Mouse (Mus musculus) ovary, adult 18-20 months (tissue): ENCODE measurements around the gene Cacna1b.

Experiments
- DNase-seq: peaks from one replicate; pipeline ENCODE4 v3.0.0; 2022; ENCODE audit warnings: low spot score, mixed read lengths

The Cacna1b gene

DNA sequence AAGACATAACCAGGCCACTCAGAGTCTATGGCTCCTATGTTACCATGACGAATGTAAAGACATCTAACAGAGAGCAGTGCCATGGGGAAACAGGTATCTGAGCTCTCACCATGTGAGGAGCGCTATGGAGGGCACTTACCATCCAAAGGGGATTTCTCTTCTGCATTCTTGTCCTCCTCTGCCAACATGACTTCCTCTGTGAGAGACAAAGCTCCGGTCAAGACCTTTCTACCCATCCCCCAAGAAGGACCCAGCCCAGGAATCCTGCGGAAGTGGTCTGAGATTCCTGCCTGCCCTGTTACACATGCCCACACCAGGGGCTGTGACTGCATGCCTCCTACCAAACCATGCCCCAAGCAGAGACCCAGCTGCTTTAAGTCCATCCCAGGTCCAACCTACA, 44.0 kb downstream of the Cacna1b start:
- no peak for DNase-seq

DNA sequence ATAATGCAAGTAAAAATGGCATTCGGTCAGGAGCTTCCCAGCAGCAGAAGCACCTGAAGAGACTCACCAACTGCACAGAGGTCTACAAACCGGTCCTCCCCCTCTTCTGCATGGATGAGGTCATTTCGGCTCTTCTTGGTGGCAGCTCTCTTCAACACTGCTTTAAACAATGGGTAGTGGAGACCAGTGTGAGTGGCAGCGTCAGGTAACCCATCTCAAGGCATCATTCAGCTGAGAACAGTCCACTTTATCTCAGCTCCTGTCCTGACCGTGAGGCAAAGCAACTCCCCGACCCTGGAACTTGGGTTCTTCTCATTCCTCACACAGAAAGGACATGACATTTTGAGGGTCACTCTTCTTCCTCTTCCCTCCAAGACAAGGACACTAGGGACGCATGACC, 45.0 kb downstream of the Cacna1b start:
- DNase-seq = no peak

DNA sequence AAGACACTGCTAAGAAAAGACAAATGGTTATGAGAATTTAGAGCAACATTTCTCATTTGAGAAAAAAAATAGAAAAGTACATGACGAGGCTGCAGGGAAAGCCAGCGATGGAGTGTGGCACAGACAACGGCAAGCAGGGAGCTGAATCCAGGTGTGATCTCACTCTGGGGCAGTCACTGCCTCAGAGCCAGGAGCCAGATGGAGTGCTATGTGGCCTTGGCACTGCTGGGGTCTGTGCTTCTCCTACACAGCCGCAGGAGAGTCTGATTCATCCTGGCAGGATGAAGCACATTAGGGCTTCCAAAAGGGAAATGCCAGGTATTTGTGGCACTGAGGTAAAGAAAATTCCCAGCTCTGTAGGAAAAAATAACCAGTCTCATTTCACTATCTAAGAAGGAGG, 45.5 kb downstream of the Cacna1b start:
- no peak for DNase-seq

DNA sequence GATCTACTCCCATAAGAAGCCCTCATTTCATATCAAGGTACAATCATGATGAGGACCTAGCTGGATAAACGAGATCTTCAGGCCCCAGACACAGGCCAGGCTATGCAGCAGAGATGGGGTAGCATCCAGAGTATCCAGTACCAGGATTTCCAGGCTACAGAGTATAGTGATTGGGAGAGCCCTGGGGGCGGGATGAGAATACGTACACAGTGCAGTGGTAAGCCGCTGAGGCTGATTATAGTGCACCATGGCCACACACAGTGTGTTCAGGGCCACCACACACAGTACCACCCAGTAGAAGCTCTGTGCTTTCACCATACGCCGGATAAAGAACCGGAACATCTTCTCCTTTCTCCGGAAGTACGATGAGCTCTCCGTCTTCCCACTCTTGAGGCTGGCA, 57.0 kb downstream of the Cacna1b start:
- DNase-seq = no peak

DNA sequence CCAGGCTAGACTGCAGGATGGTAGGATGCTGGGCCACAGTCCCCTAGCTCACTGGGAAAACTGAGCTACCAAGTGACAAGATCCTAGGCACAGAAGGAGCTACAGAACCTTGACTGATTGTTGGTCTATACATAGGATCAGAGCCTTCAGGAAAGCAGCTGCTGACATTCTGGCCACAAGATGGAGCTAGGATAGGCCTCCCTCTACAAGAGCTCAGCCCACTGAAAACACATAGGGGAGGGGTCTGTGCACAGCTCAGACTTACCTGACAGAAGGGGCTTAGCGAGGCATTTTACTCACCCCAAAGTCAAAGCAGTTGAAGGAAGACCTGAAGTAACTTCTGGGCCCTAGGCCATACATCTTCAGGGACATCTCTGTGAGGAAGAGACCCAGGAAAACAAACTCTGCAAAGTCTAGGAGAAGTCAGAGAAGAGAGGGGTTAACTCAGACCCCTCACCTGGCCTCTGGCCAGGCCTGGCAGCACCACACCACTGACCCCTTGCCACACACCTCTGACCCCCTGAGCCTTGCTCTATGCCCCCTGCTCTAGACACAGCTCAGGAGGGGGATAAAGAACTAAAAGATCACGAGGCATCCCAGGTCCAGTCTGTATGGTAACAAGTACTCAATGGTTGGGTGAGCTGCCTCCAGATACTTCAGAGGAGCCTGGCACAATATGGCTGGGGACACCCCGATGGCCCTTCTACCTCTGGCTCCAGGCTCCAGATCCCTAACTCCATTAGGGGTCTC, 60.6 kb downstream of the Cacna1b start:
- no peak for DNase-seq

DNA sequence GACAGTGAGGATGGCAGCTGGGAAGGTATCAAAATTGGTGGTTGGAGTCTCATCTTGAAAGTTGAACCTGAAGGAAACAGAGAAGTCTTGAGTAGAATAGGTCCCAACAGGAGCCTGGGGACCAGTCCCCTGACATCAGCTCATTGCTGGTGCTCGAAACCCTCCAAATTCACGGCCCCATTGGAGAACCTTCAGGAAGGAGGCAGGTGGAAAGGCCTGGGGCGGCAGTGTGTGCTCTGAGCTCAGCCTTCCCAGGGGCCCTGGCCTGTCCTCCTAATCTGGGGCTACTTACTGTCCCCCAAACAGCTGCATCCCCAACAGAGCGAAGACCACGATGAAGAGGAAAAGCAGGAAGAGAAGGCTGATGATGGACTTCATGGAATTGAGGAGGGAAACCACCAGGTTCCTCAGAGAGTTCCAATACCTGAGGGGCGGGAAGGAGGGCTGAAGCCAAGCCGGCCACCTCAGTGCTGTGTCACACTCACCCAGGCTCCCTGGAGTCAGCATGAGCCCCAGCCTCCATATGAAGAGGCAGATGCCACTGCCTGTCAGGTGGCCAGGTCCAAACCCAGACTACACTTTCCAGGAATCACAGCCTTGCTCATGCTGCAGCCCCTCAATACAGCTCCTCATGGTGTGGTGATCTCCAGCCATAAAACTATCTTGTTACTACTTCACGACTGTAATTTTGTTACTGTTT, 65.5 kb downstream of the Cacna1b start:
- no peak for DNase-seq

DNA sequence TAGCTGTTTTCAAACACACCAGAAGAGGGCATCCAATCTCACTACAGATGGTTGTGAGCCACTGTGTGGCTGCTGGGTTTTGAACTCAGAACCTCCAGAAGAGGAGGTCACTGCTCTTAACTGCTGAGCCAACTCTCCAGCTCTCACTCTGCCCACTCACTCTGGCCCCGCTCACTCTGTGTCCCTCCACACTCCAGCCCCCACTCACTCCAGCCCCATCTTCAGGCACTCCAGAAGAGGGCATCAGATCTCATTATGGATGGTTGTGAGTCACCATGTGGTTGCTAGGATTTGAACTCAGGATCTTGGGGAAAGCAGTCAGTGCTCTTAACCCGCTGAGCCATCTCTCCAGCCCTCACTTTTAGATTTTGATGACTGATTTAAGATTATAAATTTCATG, 70.6 kb downstream of the Cacna1b start:
- DNase-seq = no peak

DNA sequence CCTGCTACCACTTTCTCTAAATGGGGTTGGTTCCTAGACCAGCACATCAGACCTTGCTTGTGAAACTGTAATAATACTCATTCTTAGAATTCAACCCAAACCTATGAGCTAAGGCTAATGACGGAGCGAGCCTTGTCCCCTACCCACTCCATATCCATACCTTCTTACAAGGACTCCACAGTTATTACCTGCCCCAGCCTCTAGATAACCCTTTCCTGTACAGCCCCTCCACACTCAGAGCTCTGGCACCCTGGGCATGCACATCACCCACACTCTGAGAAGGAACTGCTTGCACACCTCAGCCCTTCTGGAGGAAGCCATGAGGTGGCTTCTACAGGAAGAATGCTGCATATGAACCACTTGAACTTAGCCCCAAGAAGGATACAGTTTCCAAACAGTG, 72.6 kb downstream of the Cacna1b start:
- DNase-seq = no peak

DNA sequence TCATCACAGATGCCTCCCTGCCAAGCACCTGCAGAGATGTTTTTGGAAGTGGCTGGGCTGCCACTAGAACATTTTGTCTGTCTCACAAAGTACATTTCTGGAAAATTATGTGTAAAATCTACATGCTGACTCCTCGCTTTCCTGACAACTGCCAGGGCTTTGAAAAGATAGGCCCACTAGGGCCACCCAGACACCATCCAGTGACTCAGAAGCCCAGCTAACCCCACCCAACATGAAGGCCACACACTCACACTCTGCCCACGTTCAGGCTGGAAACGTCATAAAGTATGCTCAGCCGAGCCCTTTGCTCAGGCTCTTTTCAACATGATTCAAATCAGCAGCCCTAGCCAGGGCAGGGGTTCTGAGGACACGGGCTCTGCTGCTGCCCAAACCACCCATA, 77.6 kb downstream of the Cacna1b start:
- no peak for DNase-seq

DNA sequence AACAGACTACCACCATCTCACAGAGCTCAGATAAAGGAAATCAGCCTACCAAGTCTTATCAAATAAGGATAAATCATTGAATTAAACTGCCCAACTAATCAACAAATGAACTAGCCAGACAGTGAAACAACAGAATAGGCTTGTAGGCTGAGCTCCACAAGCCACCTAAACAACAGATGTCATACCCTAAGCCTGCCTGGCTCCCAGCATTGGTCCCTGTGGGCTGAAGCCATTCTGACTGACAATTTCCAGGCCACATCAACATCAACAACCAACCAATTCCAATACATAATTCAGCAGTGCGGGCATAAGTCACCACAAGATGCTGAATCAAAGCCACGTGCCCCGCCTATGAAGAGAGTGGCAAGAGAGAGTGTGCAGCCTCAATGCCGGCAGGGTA, 78.2 kb downstream of the Cacna1b start:
- DNase-seq = no peak

DNA sequence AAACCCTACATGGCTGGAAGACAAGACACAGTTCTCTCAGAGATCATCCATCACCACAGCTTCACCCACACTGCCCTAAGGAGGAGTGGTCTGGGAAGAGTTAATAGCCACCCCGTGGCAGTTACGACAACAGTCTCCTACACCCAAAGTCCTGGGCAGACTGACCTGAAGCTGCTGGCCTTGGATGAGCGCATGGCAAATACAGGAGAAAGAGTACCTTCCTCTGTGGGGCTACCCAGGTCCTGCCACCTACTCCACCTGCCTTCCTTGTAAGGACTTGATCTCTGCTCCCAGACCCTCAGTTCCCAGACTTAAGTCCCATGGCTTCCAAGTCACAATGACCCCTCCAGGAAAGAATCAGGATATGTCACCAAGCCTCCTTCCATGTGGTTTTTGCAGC, 79.7 kb downstream of the Cacna1b start:
- no peak for DNase-seq

DNA sequence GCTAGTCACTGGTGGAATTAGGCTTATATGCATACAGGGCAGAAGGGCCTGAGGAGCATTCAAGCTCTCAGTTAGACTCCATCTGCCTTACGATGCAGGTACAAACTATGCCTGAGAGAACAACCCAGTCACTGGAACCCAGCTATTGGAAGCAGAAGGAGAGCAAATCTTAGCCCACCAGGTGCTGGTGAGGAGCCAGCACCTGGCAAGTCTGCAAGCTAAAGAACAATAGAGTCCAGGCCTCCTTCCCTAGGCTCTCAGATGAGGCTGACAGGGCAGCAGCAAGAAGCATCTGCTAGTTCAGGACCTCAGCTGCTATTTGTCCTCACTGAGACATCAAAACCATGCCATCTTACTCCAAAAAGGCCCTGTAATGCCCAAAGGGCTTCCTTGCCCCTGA, 82.2 kb downstream of the Cacna1b start:
- no peak for DNase-seq

DNA sequence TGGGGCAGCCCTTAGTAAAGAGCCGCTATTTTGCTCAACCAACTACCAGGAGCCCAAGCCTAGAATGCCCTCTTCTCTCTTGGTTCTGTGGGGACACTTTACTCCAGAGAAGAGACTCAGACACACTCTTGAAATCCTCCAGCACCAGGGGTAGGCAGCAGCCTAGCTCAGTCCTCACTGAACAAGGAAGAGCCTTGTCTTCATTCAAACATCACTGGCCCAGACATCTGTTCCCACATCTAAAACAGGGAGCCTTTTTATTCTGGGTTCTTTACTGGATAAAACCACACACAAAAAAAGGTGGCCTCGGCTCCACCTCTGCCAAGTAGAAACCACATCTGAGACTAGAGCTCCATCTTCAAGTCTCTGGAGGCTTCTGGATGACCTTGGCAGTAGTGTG, 82.8 kb downstream of the Cacna1b start:
- no peak for DNase-seq

DNA sequence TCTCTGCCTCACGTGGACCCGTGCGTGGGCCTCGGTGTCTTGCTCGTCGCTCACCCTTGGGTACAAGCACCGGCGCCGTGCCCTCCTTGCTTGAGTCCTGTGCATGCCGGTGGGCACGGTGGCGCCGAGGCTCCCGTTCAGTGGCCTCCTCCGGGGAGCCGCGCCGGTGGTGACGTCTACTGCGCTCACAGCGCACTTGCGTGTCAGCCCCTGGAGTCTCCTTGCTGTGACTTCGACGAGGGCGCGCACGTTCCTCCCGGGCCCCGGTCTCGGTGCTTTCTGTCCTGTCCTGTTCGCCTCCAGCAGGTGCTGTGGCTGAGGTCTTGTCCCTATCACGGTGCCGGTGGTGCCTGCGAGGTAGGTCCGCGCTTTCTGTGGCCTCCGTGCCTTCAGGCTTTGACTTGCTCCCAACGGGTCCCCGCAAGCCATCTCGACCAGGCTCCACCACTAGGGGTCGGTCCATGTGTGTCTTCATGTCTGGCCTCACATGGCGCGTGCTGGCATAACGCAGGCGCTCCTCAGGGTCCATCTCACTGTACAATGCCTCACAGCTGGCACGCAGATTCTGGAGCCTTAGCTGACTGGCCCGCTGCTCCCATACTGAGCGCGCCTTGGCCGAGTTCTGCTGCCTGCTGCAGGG, 83.8 kb downstream of the Cacna1b start:
- DNase-seq = no peak

DNA sequence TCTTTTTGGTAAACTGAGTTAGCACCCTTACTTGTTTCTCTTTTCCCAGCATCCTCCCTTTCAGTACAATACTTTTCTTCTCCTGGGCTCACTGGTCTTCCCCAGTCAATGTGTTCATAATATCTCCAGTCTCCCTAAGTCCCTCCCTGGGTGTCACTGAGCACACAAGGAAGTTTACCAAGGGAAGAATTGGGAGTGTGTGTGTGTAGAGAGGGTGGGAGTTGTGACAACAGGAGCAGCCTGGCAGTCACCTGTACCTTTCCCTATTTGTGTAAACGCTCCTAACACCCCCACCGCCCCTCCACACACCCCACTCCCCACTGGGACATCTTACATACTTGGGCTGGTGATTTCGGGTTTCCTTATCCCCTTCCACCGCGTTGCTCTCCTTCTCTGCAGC, 84.4 kb downstream of the Cacna1b start:
- no peak for DNase-seq

DNA sequence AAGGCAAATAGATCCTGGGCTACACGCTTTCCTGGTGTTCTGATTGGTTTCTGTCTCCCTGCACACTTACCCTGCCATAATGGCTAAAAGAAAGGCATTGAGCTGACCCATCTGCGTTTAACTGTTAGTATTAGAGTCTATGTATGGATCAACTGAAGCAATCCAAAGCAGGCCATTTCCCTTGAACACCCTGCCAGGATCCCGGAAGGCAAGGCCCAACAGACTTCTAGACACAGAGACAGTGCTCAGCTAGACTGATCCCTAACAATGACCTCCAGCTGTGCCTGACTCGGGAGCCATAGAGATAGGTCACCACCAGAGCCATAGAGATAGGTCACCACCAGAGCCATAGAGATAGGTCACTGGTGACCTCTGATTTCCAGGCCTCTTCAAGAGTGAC, 84.8 kb downstream of the Cacna1b start:
- no peak for DNase-seq

DNA sequence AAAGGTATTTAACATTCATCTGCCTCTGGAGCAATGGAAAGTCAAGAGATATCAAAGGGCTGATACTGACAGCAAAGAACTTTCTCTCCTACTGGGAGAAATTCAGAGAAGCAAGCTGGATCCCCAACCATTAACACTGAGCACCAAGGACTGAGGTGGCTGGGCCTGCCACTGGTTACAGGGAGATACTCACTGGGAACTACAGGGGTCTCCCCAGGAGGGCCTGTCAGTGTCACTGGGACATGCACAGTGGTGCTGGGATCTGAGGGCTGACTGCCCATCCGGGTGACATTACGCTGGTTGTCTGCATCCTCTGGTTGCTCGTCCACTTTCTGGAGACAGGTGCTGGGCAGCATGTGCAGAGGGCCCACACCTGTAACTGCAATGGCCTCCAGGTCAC, 85.3 kb downstream of the Cacna1b start:
- DNase-seq = no peak

DNA sequence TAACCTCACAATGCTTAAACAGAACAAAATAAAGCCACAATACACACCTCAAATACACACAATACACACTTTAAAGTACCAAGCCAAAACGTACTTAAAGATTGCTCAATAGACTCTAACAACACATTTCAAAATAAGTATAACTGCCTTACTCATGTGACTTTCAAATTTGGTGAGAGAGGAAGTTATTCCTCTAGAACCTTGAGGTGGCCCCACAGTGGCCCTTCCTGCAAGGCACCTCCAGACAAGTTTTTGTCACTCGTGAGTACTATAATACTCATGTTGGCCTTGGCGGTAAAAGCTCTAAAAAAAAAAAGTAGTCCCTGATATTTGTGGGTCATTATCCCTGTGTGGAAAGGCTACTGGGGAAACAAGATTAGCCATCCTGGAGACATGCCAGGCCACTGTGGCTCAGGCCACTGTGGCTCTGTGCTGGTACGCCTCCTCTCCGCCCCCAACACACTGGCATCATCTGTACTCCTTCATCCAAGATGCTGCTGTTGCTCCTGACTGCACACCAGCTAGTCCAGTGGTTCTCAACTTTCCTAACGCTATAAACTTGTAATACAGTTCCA, 88.4 kb downstream of the Cacna1b start:
- no peak for DNase-seq

DNA sequence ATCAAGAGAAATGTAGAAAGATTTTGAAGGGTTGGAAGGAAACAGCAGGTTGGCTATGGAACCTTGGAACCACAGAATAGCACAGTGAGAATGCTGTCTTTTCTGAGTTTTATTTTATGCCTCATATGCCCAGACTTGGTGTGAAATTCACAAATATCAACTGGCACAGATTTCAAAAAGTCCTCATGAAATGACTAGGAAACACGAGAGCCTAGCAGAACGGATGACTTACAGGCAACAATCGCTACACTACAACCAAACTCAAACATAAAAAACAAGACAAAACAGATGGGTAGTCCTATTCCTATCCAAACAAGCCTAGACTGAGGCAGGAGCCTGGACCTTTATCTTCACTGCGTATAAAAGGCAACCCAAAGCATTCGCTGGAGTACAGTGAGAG, 94.4 kb downstream of the Cacna1b start:
- no peak for DNase-seq

DNA sequence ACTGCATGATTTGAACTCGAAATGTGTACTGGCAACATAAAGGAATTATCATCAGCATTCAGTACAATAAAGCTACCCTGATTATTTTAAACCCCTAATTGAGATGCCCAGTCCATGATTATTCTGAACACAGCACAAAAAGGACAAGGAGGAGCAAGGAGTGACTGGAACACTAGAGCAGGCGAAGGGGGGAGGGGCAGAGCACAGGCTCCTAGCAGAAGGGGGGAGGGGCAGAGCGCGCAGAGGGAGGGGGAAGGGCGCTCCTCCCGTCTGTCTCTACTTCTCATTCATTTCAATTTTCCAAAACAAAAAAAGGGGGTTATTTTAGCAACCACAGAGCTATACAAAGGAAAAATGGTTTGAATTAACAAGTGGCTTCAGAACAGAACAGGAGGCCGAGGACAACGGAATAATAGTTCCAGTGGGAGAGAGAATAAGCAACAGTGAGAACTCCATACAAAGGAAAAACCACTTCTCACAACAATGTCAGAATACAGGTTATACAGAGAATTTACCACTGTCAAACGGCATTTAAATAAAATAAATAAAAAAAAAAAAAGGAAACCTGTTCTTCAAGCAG, 98.2 kb downstream of the Cacna1b start:
- no peak for DNase-seq

DNA sequence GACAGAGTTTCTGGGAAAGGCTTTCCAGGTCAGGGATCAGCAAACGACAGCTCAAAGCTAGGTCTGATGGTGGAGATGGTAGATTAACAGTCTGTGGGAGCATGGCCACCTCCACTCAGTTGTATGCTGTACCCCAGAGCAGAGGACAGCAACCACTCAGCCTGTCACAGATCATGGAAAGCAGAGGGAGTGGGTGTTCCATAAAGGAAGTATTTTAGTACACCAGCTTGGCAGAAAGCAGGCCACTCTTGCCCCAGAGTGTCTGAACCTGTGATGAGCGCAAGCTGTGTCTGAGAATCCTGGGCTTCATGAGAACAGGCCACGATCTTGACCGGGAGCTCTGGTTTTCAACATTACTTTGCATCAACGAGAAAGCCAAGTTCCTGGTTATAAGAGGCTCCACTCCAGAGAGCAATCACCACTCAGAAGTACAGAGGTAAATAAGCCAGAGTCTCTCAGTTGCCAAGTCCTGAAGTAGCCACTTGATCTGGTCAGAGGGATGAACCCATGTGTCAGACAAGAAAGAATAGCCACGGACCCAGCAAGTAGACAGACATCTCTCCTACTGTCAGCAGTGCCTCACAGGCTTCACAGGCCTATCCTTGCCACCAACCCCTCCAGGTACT, 103.7 kb downstream of the Cacna1b start:
- no peak for DNase-seq

DNA sequence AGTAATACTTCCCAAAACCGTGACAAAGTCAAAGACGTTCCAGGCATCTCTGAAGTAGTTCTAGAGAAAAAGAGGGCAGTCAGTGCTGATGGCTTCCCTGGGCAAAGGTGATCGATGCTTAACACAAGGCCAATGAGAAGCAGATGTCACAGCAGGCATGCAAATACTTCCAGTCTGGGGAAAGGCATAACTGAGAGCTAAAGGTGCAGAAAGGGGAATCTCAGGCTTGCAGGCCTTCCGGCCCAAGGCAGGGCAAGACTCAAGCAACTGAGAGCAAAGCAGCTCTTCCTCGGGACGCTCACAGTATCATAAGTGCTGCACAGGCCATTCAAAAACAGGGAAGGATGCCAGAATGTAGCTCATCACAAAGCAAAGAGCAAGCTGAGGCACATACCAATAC, 114.4 kb downstream of the Cacna1b start:
- no peak for DNase-seq
